Mouse (Mus musculus) forebrain, embryonic 13.5 days (tissue): Measurements from ENCODE around the gene Gpr139. TPM values are rescaled to one million over a fixed set of nuclear protein-coding genes. Genes with fewer than 3 reads are reported as not detected.

Experiments
- ATAC-seq: fragments of 200-750 bp; cut with Nextera tagmentation; 2 replicates; pipeline ENCODE4 v1.8.0; 2017
- H3K27ac ChIP-seq: fragments of 300-500 bp; sonication (generic); 2 replicates; pipeline ENCODE4 v1.5.1; 2015; ENCODE audit warnings: inconsistent platforms, mild to moderate bottlenecking, moderate library complexity
- H3K27me3 ChIP-seq: fragments of 300-500 bp; sonication (generic); 2 replicates; pipeline ENCODE4 v1.6.1; 2015; ENCODE audit warnings: mild to moderate bottlenecking, inconsistent platforms
- H3K36me3 ChIP-seq: fragments of 300-500 bp; sonication (generic); 2 replicates; pipeline ENCODE4 v1.6.1; 2015; ENCODE audit warnings: mild to moderate bottlenecking, inconsistent platforms; ENCODE audit not compliant: poor library complexity, severe bottlenecking
- H3K4me1 ChIP-seq: fragments of 300-500 bp; sonication (generic); 2 replicates; pipeline ENCODE4 v1.6.1; 2015; ENCODE audit warnings: inconsistent platforms
- H3K4me2 ChIP-seq: fragments of 300-500 bp; sonication (generic); 2 replicates; pipeline ENCODE4 v1.6.1; 2015; ENCODE audit warnings: inconsistent platforms, mild to moderate bottlenecking, moderate library complexity
- H3K4me3 ChIP-seq: fragments of 300-500 bp; sonication (generic); 2 replicates; pipeline ENCODE4 v1.5.1; 2015; ENCODE audit warnings: mild to moderate bottlenecking, inconsistent platforms
- H3K9ac ChIP-seq: fragments of 300-500 bp; sonication (generic); 2 replicates; pipeline ENCODE4 v1.6.1; 2015; ENCODE audit warnings: mild to moderate bottlenecking, inconsistent platforms
- H3K9me3 ChIP-seq: fragments of 300-500 bp; sonication (generic); replicated peaks from 2 replicates; pipeline ENCODE4 v1.6.1; 2016; ENCODE audit warnings: inconsistent platforms
- WGBS: fragments of 180-500 bp; shearing (Covaris S2); methylation state at CpG from one replicate; pipeline ENCODE4 v1.1.7; 2015; 5-methylcytosine and 5-hydroxymethylcytosine counted together
- polyA plus RNA-seq: library from polyadenylated mRNA; unstranded; fragments of >200 nt; fragmentation: Nextera tagmentation; extraction: Ambion mirVana; gene quantifications from 2 replicates; pipeline ENCODE4 v1.2.1, GENCODE M21; 2015

Gpr139 gene
- 2.1 and 2.2 TPM in 2 replicates for polyA plus RNA-seq

DNA sequence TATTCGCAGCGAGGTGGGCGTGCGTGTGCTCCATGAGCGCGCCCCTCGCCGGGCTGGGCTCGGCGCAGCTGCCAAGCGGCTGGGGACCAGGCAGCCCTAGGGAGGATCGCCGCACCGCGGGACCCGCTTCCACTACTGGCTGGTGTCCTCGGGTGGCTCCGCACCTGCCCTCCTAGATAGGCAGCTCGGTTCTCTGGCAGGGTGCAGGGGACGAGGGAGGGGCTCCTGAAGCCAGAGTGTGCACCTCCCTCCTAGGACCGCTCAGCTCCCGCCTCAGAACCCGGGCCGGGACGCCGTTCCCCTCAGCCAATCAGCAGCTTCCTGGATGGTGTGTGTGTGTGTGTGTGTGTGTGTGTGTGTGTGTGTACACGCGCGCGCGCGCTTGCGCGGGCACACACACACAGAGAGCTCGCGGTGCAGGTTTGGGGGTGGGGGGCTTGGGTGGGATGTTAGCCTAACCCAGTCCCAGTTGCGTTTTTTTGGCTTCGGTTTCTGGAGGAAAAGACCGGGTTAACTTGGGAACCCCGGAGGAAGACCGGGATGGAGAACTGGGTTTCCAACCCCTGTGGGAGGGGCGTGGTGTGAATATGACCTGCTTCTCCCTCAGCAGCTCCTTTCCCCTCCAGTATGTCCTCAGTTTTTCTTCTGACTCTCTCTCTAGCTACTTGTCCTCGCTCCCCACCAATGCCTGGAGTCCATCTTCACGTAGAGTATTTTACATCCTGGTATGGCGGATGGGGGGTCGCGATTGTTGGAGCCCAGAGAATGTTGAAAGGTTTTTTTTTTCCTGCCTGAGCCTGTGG is at the start of gene Gpr139:
Gene Gpr139, minus strand, starts transcription at position 263 of the 803 bp plus-strand sequence.
- Histone ChIP-seq H3K36me3 (no peaks in the 10 kb centered on the region), H3K9ac (peak within 1 kb of the TSS; percentile 71), H3K27ac (peak within 1 kb of the TSS; percentile 48), H3K9me3 (no peaks in the 10 kb centered on the region), H3K27me3 (peaks cover 46% of the 10 kb centered on the region), H3K4me2 (peak within 1 kb of the TSS; percentile 88), H3K4me1 (peaks cover 34% of the 10 kb centered on the region), H3K4me3 (peak within 1 kb of the TSS; percentile 57)
- under 1% methylated on average over 40 of the region's 47 CpGs for WGBS
- ATAC-seq: peak; percentile 95

DNA sequence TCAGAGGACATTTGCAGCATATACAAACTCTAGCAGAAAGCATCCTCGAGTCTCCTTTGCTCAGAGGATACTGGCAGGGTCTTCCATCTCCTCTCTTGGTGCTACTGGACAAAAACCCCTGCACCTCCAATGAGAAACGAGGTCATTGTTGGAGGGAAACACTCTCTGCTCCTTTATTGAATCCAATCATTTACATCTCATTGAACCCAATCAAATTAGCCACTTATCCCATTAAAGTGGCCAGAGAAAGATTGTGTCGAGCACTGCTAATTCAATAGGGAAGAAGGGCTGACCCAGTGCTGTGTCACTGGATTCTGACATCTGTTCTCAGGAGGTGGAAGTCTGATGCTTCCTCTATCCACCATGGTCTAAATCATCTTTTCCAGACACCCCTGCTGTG is 46.6 kb upstream of the Gpr139 start:
- Histone ChIP-seq H3K4me1 (peaks cover 4% of the 10 kb centered on the region; the same call in 1 of the 2 replicates), H3K4me2 (no peak overlapping the region), H3K27ac (no peak overlapping the region), H3K9me3 (no peaks in the 10 kb centered on the region), H3K4me3 (no peak overlapping the region), H3K36me3 (no peaks in the 10 kb centered on the region), H3K27me3 (no peaks in the 10 kb centered on the region), H3K9ac (no peak overlapping the region)
- 5% methylated on average over 3 of the region's 3 CpGs for WGBS
- no peak for ATAC-seq

DNA sequence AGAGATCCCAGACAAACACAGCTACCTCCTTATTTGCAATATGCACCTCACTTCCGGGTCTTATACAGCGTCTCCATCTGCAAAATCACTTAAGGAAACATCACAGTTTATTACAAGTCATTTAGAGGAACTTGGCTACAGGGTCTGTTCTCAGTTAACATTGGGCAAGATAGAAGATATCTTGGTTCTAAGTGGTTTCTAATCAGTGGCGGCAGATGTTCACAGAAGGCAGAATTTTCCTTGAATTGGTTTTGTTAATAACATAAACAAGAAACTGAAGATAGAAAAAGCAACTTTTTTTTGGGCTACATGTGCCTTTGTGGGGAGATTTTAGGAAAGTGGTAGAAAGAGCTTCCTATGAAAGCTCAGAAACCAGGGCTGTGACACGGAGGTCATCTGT is 38.3 kb upstream of the Gpr139 start:
- H3K4me1 ChIP-seq: no peaks in the 10 kb centered on the region
- no peak for ATAC-seq
- H3K4me2 ChIP-seq: no peak overlapping the region
- no peaks in the 10 kb centered on the region for H3K36me3 ChIP-seq
- no peak overlapping the region for H3K27ac ChIP-seq
- H3K9ac ChIP-seq: no peak overlapping the region
- 94% methylated on average over 4 of the region's 4 CpGs for WGBS
- H3K9me3 ChIP-seq: no peaks in the 10 kb centered on the region
- no peak overlapping the region for H3K4me3 ChIP-seq
- H3K27me3 ChIP-seq: no peaks in the 10 kb centered on the region

GRCm38 (mm10) chr7:119219121-119219520 is 34.7 kb upstream of the Gpr139 start:
- H3K36me3 ChIP-seq: no peaks in the 10 kb centered on the region
- no peak overlapping the region for H3K4me3 ChIP-seq
- ATAC-seq: no peak
- no peak overlapping the region for H3K9ac ChIP-seq
- H3K4me1 ChIP-seq: no peaks in the 10 kb centered on the region
- H3K9me3 ChIP-seq: no peaks in the 10 kb centered on the region
- no peak overlapping the region for H3K4me2 ChIP-seq
- no peaks in the 10 kb centered on the region for H3K27me3 ChIP-seq
- H3K27ac ChIP-seq: no peak overlapping the region
- WGBS: 95% methylated on average over 2 of the region's 2 CpGs

GRCm38 (mm10) chr7:119207251-119207650 is 22.8 kb upstream of the Gpr139 start:
- no peaks in the 10 kb centered on the region for H3K27me3 ChIP-seq
- no peak overlapping the region for H3K4me3 ChIP-seq
- H3K4me2 ChIP-seq: no peak overlapping the region
- H3K36me3 ChIP-seq: no peaks in the 10 kb centered on the region
- no peaks in the 10 kb centered on the region for H3K4me1 ChIP-seq
- no peak for ATAC-seq
- 71% methylated on average over 3 of the region's 3 CpGs for WGBS
- no peaks in the 10 kb centered on the region for H3K9me3 ChIP-seq
- no peak overlapping the region for H3K9ac ChIP-seq
- no peak overlapping the region for H3K27ac ChIP-seq

- Histone ChIP-seq H3K27ac (no peak overlapping the region), H3K36me3 (no peaks in the 10 kb centered on the region), H3K9ac (no peak overlapping the region), H3K27me3 (peaks cover 43% of the 10 kb centered on the region), H3K4me1 (peaks cover 24% of the 10 kb centered on the region), H3K4me3 (no peak overlapping the region), H3K4me2 (no peak overlapping the region), H3K9me3 (no peaks in the 10 kb centered on the region)
- WGBS: 7% methylated on average over 11 of the region's 11 CpGs
- ATAC-seq: no peak
Measured at GRCm38 (mm10) chr7:119186374-119186773, 2.0 kb upstream of the Gpr139 start.

DNA sequence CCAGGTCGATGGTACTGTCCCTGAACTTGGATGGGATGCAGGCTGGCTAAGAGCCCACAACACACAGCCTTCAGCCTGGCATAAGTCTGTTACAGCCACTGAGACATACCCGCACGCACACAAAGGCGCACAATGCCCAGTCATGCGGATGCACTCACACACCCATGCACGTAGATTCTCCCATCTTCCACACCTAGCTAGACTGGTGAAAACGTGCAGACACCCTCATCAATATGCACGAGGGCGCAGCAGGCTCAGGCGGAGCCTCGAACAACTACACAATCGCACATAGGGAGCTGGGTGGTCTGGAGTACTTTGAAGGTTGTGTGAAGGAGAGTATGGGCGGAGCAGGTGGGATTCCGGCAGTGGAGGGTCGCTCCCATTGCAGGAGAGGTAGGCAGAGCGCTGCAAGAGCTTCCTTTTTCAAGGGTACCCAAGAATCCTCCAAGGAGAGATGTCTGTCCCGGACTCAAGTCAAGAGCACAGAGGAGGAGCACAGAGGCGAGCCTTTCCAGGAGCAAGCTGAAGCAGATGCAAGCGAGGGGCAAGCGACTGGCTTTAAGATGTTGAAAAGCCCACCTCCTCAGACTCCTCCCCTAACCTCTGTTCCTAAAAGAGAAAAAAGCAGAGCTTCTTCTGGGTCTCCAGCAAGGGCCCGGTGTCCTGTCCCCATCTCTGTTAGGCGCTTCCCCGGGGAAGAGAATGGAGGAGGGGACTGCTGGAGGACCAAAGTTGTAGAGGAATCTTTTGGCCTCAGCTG is 958 bp upstream of the Gpr139 start:
- H3K4me2 ChIP-seq: peak overlapping the region; percentile 88
- ATAC-seq: peak; percentile 44
- peaks cover 34% of the 10 kb centered on the region for H3K4me1 ChIP-seq
- 2% methylated on average over 23 of the region's 23 CpGs for WGBS
- peak overlapping the region; percentile 48 for H3K27ac ChIP-seq
- H3K27me3 ChIP-seq: peaks cover 43% of the 10 kb centered on the region
- H3K9me3 ChIP-seq: no peaks in the 10 kb centered on the region
- H3K9ac ChIP-seq: peak overlapping the region; percentile 71
- H3K36me3 ChIP-seq: no peaks in the 10 kb centered on the region
- H3K4me3 ChIP-seq: peak overlapping the region; percentile 57

GRCm38 (mm10) chr7:119181053-119181452 is 3.4 kb downstream of the Gpr139 start:
- Histone ChIP-seq H3K36me3 (no peaks in the 10 kb centered on the region), H3K27me3 (peaks cover 33% of the 10 kb centered on the region), H3K4me1 (peaks cover 34% of the 10 kb centered on the region), H3K27ac (no peak overlapping the region), H3K4me2 (0 out of 2 replicates have a peak overlapping the region, but pooled peaks have one; percentile 2), H3K4me3 (no peak overlapping the region), H3K9ac (no peak overlapping the region), H3K9me3 (no peaks in the 10 kb centered on the region)
- peak; percentile 14; the same call in 1 of the 2 replicates for ATAC-seq
- WGBS: 13% methylated on average over 4 of the region's 4 CpGs

GRCm38 (mm10) chr7:119160015-119160414 is 24.4 kb downstream of the Gpr139 start:
- Histone ChIP-seq H3K4me1 (no peaks in the 10 kb centered on the region), H3K27me3 (no peaks in the 10 kb centered on the region), H3K9me3 (no peaks in the 10 kb centered on the region), H3K4me3 (no peak overlapping the region), H3K4me2 (no peak overlapping the region), H3K36me3 (no peaks in the 10 kb centered on the region), H3K27ac (no peak overlapping the region), H3K9ac (no peak overlapping the region)
- WGBS: 88% methylated on average over 3 of the region's 3 CpGs
- ATAC-seq: no peak

DNA sequence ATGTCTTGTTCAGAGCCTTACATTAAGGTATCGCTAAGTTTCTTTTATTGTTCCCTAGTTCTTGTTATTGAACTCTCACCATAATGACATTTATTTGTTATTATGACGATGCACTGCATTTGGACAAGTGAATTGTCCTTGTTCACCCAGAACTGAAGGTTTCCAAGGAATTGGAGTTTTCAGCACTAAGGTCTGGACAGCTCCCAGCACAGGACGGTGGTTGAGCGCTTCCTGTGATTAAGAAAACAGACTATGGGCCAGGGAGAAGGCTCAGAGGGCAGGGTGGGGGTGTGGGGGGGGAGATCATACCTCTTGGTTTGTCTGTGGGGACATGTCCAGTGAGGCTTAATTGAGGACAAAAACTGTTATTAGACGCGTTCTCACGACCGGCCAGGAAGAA is 72.6 kb downstream of the Gpr139 start:
- 68% methylated on average over 8 of the region's 8 CpGs for WGBS
- Histone ChIP-seq H3K36me3 (no peaks in the 10 kb centered on the region), H3K9ac (no peak overlapping the region), H3K27ac (no peak overlapping the region), H3K9me3 (no peaks in the 10 kb centered on the region), H3K4me3 (no peak overlapping the region), H3K4me2 (no peak overlapping the region), H3K4me1 (no peaks in the 10 kb centered on the region), H3K27me3 (no peaks in the 10 kb centered on the region)
- no peak for ATAC-seq

DNA sequence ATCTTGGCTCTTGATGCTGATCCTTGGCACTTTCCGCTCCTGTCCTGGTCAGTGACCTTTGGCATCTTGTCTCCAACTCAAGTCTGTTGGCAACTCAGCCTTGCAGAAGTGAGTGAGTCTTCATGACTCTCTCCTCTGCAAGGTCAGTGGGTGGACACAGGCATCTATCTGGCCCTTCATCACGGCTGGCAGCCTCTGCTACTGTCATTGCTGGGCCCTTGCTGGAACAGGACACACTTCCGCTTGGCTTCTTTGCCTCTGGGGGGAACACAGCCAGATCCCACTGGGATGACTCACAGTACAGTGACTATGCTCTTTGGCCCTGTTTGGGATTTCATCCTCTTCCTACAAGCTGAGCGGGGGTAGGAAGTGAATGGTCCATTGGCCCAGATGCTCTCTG is 78.5 kb downstream of the Gpr139 start:
- H3K9me3 ChIP-seq: no peaks in the 10 kb centered on the region
- ATAC-seq: no peak
- H3K27me3 ChIP-seq: no peaks in the 10 kb centered on the region
- no peak overlapping the region for H3K9ac ChIP-seq
- H3K27ac ChIP-seq: no peak overlapping the region
- no peak overlapping the region for H3K4me3 ChIP-seq
- WGBS: 89% methylated on average over 4 of the region's 4 CpGs
- H3K4me2 ChIP-seq: no peak overlapping the region
- H3K36me3 ChIP-seq: no peaks in the 10 kb centered on the region
- no peaks in the 10 kb centered on the region for H3K4me1 ChIP-seq

- Histone ChIP-seq H3K4me1 (no peaks in the 10 kb centered on the region), H3K27me3 (no peaks in the 10 kb centered on the region), H3K4me2 (no peak overlapping the region), H3K4me3 (no peak overlapping the region), H3K27ac (no peak overlapping the region), H3K36me3 (no peaks in the 10 kb centered on the region), H3K9ac (no peak overlapping the region), H3K9me3 (no peaks in the 10 kb centered on the region)
- no peak for ATAC-seq
- WGBS: 78% methylated on average over 3 of the region's 3 CpGs
Measured at GRCm38 (mm10) chr7:119096583-119096982, 87.8 kb downstream of the Gpr139 start.
